Mouse (Mus musculus) kidney, postnatal 10 days (tissue): Measurements from ENCODE around the gene Fabp6.

Experiments
- DNase-seq: peaks from one replicate; pipeline ENCODE4 v3.0.0; 2021; ENCODE audit warnings: mixed read lengths

Gene Fabp6

DNA sequence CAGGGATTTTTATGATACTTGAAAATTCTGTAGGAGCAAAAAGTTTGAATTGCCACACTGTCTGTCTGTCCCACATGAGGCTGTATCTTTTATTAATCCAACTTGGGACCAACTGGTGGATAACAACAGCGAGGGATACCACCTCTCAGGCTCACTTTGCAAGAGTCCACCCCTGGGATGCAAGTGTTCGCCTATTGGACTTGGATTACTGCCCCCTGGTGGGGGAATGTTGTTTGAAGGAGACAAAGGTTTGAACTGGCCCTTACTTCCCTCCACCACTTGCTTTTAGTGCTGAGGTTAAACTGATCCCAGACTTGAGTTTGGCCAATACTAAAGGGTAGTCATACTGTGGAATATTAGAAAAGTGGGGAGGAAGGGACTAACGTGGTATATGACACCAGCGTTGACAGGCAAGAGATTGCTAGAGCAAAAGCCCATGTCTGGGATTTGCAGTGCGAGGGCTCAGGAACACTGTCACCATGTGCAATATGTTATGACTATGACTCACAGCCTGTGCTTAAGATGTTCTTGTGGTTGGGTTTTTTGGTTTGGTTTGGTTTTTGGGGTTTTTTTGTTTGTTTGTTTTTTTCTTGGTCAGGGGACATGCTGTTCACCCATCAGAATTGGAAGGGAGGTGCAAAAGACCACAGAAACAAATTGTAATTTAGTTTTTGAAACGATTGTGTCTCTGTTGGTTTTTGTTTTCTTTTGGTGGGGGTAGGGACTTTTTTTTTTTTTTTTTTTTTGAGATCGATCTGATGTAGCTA lies 14.8 kb downstream of the Fabp6 start, which contains the start of gene 4933415A04Rik:
4933415A04Rik (plus strand) TSS at position 717 of the 767 bp plus-strand sequence.
- peak; percentile 89 for DNase-seq

DNA sequence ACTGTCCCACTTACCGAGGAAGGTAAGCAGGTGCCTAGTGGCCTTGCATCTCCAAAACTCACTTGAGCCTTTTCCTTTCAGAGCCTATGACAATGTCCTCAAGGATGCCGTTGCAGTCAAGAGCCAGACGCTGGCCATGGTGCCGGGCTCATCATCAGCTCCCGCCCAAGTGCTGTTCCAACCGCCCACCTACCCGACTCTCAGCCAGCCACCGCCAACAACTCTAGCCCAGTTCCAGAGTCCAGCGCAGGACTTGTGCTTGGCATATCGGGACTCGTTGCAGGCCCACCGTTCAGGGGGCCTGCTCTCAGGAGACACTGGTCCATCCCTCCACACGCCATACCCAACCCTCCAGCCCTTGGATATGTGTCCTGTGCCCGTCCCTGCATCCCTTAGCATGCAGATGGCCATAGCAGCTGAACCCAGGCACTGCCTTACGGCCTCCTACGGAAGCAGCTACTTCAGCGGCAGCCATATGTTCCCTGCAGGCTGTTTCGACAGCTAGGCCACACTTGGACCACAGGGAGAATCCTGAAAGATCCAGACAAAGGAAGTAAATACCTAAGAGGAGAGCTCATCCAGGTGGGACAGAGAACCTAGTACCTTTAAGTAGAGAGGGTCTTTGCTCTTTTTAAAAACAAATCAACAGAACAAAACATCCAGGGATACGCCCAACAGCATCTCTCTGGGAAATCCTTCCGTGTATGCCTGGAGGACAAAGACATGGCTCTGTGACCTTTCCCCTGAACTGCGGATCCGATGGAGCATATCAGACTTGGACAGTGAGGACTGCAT lies 15.9 kb downstream of the Fabp6 start:
- DNase-seq = no peak

DNA sequence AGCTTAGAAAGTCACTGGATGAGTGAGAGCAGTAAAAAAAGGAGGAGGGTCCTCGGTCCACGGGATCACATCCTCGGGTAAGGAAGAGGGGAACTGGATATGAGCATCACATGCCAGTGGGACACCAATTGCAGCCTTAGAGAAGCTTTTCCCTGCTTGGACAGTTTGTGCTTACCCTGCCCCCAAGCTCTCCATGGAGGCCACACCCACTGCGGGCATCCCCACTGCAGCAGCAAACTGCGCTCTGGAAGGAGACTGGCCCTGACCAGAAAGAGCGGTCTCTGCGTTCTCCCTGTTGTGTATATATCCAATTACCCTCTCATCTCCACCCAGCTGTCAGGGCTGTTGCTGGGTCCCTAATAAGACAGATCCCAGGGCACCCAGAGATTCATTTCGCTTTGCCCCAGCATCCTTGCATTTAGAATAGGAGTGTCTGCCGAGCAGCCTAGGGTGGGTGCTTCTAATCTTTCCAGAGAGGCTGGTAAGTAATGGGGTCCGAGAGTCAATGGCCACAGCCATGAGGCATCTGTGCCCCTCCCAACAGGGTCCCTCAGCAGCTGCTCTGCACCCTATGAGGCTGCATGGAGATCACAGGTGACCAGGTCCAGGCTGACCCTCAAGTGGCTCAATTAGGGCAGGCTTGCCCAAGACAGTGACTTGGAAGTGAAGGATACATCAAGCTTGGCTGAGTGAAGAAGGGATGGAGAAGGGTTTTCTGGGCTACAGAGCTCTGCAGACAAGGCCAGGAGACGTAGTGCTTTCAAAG lies 23.4 kb downstream of the Fabp6 start:
- no peak for DNase-seq

DNA sequence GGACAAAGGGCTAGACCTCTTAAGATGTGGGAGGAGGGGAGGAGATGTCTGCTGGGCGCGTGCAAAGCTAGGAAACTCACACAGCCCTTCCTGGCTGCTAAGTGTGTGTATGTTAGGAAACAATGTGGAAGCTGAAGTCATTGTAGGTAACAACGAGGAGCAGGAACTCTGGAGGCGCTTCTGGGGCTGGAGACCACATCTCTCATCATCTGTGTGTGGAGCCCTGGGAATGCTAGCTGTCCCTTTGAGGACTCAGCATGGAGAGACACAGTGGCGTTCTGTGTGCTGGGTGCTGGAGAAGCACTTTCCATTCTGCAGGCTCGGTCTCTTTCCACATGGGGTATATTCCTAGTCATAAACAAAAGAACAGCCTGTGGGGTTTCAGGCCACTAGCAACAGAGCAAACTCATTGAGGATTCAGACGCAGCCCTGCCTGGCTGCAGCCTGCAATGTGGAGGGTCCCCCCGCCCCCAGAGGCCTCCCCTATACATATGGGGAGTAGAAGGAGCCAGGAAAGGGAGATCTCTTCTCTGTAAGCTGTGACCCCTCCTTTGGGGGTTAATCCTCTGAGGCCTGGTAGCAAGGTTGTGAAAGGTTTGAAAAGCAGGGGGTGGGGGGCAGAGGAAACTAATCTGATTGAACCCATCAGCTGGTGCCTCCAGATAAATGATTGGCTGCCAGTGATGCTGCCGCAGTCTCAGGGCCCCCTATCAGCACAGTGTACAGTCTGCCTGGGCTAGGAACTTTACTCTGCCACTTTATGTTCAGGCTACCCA lies 25.8 kb downstream of the Fabp6 start:
- DNase-seq = peak; percentile 22

DNA sequence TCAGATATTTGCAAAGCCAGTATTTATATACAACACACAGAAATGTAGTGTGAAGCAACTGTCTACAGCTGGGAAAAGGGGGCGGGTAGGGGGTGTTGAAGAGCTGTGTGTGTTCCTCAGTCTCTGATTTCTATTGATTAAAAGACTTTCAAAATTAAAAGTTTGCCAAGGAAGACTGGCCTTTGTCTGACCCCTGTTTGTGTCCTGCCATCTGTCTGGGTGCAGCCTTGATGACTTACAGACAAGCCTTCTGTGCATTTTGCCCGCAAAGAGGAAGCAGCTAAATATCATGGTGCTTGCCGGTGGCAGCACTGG lies 26.3 kb downstream of the Fabp6 start:
- no peak for DNase-seq

DNA sequence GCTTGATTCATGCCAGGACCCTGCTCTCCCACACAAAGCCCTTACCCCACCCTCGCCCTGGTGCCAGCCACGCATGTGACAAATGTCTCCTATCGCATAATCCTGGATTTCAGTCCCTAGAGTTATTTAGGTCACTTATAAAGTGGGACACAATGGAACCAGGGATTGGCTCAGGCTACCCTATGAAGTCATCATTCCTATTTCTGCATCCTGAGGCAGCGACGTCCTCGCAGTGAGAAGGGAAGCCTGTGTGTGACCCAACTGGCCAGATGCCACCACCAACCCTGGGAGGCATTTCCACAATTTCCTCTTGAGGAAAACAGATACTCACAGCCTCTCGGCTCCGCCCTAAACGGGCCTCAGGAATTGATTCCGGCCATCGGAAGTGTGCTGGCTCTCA lies 31.7 kb downstream of the Fabp6 start:
- peak; percentile 86 for DNase-seq

DNA sequence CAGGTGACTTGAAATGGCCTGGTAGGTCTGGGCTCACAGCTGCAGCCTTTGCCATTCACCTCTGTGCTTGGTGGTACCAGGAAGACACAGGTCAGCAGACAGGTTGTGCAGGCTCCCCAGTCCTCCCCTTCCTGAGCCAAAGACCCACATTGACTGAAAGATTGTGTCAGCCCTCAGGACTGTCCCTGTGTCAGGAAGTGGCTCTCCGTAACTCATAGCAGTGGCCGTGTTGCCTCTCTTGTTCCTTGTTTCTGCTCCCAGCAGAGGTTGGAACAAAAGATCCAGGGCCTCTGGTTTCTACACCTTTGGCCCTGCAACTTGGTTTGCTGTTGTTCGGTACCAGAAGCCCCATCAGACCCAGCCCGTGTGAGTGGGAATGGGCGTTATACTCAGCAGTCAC lies 32.2 kb downstream of the Fabp6 start:
- DNase-seq = no peak

DNA sequence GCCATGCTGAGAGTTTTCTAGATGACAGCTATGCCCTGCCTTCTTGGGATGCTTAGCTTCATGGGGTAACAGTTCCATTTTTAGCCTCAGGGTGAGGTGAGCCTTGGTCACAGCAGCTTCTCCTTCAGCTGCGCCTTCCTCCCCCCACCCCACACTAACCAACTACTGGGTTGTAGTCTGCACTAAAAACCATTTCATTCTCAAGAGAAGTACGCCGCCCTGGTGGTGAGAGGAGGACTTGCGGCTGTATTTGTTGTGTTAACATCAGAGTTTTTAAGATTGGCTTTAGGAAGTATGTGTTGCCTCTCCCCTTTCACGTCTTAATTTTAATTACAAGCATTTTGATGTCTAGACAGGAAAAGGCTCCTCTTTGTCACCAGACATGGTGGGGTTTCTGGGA lies 33.1 kb downstream of the Fabp6 start:
- DNase-seq = peak; percentile 58

DNA sequence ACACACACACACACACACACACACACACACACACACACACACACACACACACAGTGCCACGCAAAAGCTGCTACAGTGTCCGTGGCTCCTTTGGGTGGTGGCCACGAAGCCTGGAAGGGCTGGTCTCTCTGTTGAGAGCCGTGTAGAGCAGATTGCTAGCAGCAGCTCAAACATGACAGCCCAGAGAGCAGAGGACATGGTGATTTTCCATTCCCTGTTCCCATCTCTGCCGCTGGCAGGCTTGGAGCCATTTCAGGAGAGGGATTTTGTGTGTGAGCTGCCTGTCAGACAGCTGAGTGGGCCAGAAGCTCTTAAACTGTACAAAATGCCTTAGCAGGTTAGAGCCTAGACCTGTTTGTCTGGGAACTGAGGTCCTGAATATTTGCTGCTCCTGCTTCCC lies 34.6 kb downstream of the Fabp6 start:
- no peak for DNase-seq

DNA sequence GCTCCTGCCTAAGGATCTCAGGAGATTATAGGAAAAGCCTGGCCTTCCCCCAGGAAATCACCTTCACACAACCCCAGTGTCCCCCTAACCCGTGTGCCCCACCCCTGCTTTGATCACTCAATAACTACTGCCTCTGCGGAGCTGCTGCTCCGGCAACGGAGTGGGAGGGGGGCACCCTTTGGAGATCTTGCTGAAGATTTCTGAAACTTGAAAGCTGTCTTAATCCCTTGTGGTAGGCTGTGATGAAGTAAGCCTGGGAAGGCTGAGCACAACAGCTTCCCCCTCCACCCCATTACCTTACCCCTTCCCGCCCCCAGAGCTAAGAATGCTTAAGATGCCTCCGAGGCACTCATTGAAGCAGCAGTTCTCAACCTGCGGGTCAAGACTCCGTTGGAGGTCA lies 35.5 kb downstream of the Fabp6 start:
- DNase-seq = no peak

DNA sequence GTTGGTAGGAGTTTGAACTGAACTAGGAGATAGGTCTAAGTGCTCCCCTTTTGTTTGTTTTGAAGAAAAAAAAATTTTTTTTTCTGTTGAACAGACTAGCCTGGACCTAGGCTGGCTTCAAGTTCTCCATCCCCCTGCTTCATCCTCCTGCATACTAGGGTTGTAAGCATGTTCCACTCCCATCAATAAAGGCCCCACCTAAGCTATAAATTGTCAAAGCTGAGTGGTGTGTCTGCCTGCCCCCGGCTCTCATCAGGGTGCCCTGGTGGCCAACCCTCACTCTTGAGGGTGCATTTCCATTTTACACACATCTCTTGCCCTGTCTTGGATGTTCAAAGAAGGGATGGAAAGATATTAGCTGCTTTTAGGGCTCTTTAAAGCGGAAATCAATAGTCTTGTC lies 35.9 kb downstream of the Fabp6 start:
- DNase-seq = no peak

DNA sequence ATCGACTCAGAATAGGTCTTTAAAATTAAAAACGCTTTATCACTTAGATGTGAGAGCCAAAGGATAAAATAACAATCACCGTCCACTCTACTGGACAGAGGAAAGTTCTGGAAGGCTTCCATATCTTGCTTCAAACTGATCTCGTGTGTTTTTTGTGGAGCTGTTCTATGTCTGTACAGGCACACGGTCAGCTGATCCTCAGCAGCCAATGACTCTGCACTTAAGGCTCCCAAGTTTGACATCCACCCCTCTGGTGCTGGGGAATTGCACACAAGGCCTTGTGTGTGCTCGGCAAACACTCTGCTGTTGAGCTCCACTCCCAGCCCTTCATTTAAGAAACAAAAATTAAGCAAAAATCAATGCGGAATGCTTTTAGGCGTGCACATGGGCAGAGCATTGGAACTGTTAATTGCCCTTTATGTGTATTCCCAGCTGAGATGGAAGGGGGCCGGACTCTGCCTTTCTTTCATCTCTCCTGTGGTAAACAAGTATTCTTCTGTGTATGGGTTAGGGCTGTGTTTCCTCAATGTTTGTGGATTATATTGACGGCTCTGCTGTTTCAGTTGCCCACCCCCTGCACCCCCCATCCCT lies 37.6 kb downstream of the Fabp6 start:
- no peak for DNase-seq

DNA sequence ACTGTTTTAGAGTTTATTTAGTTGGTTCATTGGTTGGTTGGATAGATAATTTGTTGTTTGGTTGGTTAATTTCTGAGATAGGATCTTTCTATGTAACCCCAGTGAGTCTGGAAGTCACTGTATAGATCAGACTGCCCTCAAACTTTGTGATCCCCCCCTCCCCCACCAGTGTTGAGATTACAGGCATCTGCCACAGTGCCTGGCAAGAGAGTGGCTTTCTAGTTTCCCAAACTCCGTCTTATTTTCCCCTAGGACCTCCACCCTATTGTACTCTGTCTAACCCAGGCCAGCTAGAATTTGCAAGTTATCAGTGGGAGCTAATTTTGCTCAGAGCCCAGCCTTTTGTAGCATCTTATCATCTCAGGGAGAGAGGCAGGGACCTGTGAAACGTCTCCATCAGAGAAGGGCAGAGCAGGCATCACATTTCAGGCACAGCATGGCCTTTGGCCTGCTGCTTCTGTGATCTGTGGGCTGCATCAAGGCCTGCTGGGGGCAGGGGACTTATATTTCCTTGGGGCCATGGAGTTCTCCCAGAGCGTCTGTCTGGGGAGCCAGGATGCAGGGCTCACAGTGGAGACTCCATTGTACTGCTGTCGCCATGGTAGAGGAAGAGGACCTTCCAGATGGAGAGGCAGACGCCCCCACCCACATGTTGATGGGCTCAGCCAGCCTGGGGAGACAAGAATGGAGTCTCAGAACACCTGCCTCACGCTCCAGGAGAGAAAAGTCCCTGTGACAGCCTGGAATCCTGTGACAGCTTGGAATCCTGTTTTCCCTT lies 41.6 kb downstream of the Fabp6 start:
- no peak for DNase-seq

DNA sequence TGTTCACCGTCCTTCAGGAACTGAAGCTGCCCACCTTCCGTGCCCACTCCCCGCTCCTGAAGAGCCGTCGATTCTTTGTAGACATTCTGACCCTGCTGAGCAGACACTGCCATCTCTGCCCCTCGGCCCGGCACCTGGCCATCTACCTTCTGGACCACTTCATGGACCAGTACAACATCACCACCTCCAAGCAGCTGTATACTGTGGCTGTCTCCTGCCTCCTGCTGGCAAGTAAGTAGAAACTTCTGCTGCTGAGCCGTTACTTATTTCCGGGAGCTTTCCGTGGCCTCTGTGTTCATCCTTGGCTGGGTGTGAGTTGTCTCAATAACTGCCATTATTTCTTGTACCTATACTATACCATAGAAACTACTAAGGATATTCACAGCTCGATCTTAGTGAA lies 44.8 kb downstream of the Fabp6 start:
- no peak for DNase-seq

DNA sequence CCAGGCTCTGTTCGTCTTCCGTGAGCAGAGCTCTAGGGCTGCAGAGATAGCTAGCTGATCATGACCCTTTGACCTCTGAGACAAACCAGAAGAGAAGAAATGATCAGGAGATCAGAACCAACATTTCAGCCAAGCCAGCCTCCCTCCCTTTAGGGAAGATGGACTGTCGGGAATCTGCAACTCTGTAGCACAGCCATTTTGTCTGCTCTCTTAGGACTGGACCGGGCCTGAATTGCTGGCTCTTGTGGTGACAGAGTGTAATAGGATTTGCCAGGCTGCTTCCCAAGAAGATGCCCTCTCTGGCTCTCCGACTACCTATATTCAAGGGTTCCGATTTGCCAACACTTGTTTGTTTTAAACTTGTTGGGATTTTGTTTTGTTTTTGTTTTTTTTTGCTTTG lies 48.7 kb downstream of the Fabp6 start:
- DNase-seq = no peak

DNA sequence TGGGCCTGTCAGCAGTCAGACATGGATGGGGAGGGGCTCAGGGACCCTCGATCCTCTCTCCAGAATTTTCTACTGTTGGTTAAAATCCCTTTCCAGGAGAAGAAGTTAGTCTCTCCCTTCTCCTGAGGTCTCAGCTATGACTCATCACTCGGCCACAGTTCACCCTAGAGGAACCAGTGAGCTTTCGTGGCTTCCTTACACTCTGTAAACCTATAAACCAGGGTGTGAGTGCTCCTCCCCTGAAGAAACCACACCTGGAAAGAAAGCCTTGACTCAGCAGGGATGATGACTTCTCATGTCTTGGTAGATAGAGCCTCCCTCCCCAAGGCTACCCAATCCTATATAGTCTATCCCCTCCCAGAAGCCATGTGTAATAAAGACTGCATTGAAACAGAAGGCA lies 49.6 kb downstream of the Fabp6 start:
- DNase-seq = no peak

DNA sequence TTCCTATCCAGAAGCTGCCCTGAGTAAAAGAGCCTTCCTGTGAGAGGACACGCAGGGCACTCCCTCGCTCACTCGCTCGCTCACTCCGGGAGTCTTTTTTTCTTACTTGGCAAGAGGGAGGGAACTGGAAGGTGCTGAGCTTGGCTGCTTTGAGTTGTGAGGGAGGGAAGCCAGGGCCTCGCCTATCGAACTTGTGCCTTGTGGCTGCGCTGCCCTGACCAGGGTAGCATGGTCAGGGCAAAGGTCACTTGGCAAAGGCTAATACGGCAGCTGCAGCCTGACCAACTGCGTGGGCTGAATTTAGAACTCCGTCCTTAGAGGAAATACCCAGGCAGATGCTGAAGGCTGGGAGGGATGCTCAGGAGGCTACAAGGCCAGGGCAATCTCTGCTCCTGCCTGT lies 51.6 kb downstream of the Fabp6 start:
- DNase-seq = peak; percentile 80

DNA sequence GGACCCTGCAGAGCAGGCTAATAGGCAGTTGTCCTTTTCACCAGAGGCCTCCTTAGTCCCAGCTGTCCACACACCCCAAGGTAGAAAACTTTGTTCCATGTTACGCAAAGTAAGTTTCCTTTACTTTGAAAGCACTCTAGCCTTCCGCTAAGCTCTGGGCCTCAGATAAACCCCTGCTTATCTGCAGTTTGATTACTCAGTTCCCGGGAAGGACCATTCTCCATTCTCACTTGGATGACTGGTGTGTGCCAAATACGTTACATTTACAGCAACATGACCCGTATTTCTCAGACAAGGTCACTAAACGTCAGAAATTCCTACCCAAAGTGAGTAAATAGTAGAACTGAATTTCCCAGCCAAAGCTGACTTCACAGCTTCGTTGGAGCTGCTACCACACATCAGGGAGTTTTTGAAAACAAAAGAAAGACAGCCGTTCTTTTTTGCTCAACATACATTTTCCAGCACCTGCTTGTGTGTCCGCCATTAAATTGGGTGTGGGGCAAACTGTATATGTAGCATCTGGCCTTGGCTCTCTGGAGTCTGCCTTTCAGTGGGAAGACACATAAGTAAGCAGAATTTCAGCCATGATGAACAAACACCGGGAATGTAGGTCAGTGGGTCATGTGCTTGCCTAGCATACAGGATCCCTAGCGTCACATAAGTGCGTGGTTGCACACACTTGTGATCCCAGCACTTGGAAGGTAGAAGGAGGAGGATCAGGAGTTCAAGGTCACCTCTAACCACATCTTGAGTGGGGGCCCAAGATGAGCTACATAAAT lies 52.5 kb downstream of the Fabp6 start:
- no peak for DNase-seq

DNA sequence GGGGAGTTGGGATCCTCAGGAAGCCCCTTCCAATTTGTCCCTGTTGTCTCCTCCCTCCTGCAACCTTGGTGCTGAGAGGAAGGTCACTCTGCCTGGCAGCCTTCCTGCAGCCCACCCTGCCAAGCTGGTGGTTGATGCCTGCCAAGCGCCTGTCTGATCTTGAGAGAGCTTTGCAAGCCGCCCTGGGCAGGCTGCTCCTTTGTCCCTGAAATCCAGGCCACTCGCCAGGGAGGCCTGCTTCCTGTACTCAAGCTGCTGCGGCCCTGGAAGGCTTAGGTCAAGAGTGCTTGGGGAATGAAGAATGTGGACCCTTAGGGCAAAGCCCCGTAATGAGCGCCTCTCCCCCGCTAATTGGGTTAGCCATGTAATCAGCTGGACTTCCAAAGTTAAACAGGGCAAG lies 53.2 kb downstream of the Fabp6 start:
- peak; percentile 79 for DNase-seq

DNA sequence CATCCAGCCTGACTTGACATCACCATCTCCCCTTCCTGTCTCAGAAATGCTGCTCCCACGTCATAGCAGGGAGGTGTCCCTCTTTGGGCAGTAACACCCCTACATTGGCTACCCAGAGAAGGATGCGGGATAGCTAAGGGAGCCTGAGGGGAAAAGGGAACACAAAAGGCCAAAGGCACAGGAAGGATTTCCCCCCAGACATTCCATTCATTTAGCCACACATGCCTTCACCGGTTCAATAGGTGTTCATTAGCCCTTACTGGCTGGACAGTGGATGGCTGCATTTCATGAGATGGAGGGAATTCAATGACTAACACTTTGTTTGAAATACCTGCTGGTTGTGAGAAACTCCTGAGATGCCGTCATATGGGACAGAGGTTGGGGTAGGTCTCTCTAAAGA lies 54.7 kb downstream of the Fabp6 start:
- DNase-seq = no peak
